Mouse (Mus musculus) bone marrow, adult 2 months (tissue): ENCODE data around the gene Ikzf2. TPM values are rescaled to one million over a fixed set of nuclear protein-coding genes. Genes with fewer than 3 reads are reported as not detected.

ENCODE experiments used
- H3K27ac ChIP-seq: fragments of 200-500 bp; 2 replicates; pipeline ENCODE4 v1.5.1; 2012; ENCODE audit warnings: low read depth, mild to moderate bottlenecking, control low read depth, inconsistent platforms, low read length; ENCODE audit not compliant: control insufficient read depth, poor library complexity, insufficient read depth
- H3K4me1 ChIP-seq: fragments of 200-500 bp; 2 replicates; pipeline ENCODE4 v1.6.1; 2011; ENCODE audit warnings: low read length; ENCODE audit not compliant: control insufficient read depth, insufficient read depth
- H3K4me3 ChIP-seq: fragments of 200-500 bp; replicated peaks from 2 replicates; pipeline ENCODE3; 2011; ENCODE audit warnings: mild to moderate bottlenecking, low read depth, low read length, control low read depth; ENCODE audit not compliant: control insufficient read depth
- CTCF ChIP-seq: fragments of 200-500 bp; IDR thresholded peaks from 2 replicates; pipeline ENCODE4 v1.5.1; 2011; ENCODE audit warnings: low read length, control low read depth; ENCODE audit not compliant: control insufficient read depth, insufficient read depth
- POLR2A ChIP-seq: fragments of 200-500 bp; IDR thresholded peaks from 2 replicates; pipeline ENCODE4 v1.6.1; 2011; ENCODE audit warnings: low read depth, mild to moderate bottlenecking, control low read depth, low read length, borderline replicate concordance; ENCODE audit not compliant: control insufficient read depth
- WGBS: fragments of 180-500 bp; shearing (Covaris S2); methylation state at CpG from one replicate; pipeline ENCODE4 v1.1.7; 2018; 5-methylcytosine and 5-hydroxymethylcytosine counted together
- polyA plus RNA-seq: library from polyadenylated mRNA; stranded (reverse); fragments of >200 nt; gene quantifications from 2 replicates; pipeline ENCODE4 v1.2.4, GENCODE M21; 2011; ENCODE audit warnings: low replicate concordance; ENCODE audit not compliant: missing spikeins, insufficient read depth, insufficient read length

Ikzf2 gene
- polyA plus RNA-seq, 1 experiment: 1.4 TPM

DNA sequence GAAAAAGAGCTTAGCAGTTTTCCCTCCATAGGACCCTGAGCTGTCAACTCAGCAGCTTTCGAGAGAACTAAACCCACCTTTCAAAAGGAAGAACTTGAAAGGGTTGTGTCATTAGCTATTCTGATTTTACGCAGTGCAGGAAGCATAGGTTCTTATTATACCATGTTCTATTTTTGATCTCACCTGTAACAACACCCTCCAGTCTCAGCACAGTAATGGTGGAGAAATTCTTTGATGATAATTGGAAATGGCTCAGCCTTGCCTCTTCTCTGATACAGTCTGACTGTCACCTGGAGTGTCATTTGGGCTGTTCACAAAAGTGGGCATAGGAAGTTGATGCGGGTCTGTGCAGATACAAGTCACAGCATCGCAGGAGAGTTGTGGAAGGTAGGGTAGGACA lies 195.0 kb downstream of the Ikzf2 start:
- H3K4me1 ChIP-seq: peaks cover 2% of the 10 kb centered on the region; the same call in 1 of the 2 replicates
- no peak overlapping the region for H3K4me3 ChIP-seq
- H3K27ac ChIP-seq: no peak overlapping the region
- TF ChIP-seq POLR2A (no peak), CTCF (no peak)
- WGBS: 88% methylated on average over 4 of the region's 4 CpGs

DNA sequence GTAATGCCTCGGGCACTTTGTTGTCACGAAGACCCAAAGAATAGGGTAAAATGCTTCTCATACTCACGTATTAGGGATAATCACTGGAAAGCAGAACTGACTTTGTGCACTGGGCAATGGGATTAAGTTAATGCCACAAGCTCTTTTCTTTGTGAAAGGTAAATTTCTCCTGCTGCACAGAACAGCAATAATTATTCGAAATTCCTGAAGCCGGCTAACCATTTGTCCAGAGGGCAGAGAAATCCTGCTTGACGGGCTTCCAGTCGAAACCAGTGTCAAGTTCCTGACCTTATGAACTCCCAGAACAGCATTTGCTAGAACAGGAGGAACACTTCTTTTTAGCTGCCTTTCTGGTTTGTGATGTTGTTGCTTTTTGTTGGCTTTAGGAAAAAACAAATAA lies 198.0 kb downstream of the Ikzf2 start:
- WGBS: 87% methylated on average over 7 of the region's 7 CpGs
- H3K4me3 ChIP-seq: no peak overlapping the region
- no peak for TF ChIP-seq CTCF
- no peak for TF ChIP-seq POLR2A
- no peaks in the 10 kb centered on the region for H3K4me1 ChIP-seq
- H3K27ac ChIP-seq: no peak overlapping the region

DNA sequence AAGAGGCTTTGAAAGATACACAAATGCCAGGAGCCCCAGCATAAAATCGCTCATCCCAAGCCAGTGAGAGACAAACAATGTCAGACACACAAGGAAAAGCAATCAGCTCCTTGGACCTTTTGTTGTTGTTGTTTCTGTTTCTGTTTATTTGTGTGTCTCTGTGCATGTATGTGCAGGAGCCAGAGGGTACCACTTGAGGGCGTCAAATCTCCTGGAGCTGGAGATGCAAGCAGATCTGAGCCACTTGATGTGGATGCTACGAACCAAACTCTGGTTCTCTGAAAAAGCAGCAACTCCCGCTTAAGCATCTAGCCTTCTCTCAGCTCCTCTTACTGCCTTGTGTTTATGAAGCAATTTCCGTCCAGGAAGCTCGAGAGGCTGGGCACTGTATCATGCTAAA lies 198.4 kb downstream of the Ikzf2 start:
- 74% methylated on average over 6 of the region's 6 CpGs for WGBS
- no peak for TF ChIP-seq POLR2A
- TF ChIP-seq CTCF: no peak; the same call in 1 of the 2 replicates
- Histone ChIP-seq H3K27ac (no peak overlapping the region), H3K4me1 (no peaks in the 10 kb centered on the region), H3K4me3 (no peak overlapping the region)

Other genes with a start within 250 kb of the Ikzf2 start
- not detected in 2 replicates for gene Spag16, start 139.7 kb upstream of the Ikzf2 start, polyA plus RNA-seq